Mouse (Mus musculus): ENCODE measurements around the gene Rbm8a.

GRCm38 (mm10) chr3:96593374-96593773, 36.4 kb upstream of the Rbm8a start:
- TF ChIP-seq CTCF (IDR thresholded peaks at IDR 0.05; ENCODE audit: low read depth, low read length): no peak
- TF ChIP-seq TAL1 (conservative IDR thresholded peaks at IDR 0.05; ENCODE audit: low read depth, low read length): no peak

Measured in G1E (cell line).